Mouse (Mus musculus): Measurements from ENCODE around the gene Umod.

GRCm38 (mm10) chr7:119516272-119516558 is 37.1 kb upstream of the Umod start:
- TF ChIP-seq CTCF (IDR thresholded peaks at IDR 0.05; ENCODE audit: control insufficient read depth, insufficient read depth, low read length) (no peak), POLR2A (IDR thresholded peaks at IDR 0.05; ENCODE audit: borderline replicate concordance, control insufficient read depth, low read depth, low read length) (no peak)
